Mouse (Mus musculus) heart, embryonic 11.5 days (tissue): ENCODE measurements around the gene Upf1. TPM values are rescaled to one million over a fixed set of nuclear protein-coding genes. Genes with fewer than 3 reads are reported as not detected.
A peak's percentile ranks its signal among the peaks of the same experiment; 100 is the strongest.

Experiments used
- ATAC-seq: fragments of 200-750 bp; cut with Nextera tagmentation; replicated peaks from 2 replicates; pipeline ENCODE4 v1.8.0; 2017; ENCODE audit warnings: moderate library complexity; ENCODE audit not compliant: insufficient number of reproducible peaks, low FRiP score, low TSS enrichment
- H3K27ac ChIP-seq: fragments of 300-500 bp; sonication (generic); 2 replicates; pipeline ENCODE4 v1.5.1; 2014; ENCODE audit warnings: mild to moderate bottlenecking, low read depth, low read length
- H3K27me3 ChIP-seq: fragments of 300-500 bp; sonication (generic); 2 replicates; pipeline ENCODE4 v1.6.1; 2014; ENCODE audit warnings: mild to moderate bottlenecking, low read length, mixed read lengths; ENCODE audit not compliant: control insufficient read depth, insufficient read depth
- H3K36me3 ChIP-seq: fragments of 300-500 bp; sonication (generic); 2 replicates; pipeline ENCODE4 v1.6.1; 2014; ENCODE audit warnings: mild to moderate bottlenecking, low read length, moderate library complexity, mixed read lengths; ENCODE audit not compliant: control insufficient read depth, insufficient read depth
- H3K4me1 ChIP-seq: fragments of 300-500 bp; sonication (generic); 2 replicates; pipeline ENCODE4 v1.6.1; 2014; ENCODE audit warnings: low read length; ENCODE audit not compliant: control insufficient read depth, insufficient read depth
- H3K4me2 ChIP-seq: fragments of 300-500 bp; sonication (generic); 2 replicates; pipeline ENCODE4 v1.6.1; 2014; ENCODE audit warnings: mild to moderate bottlenecking, moderate library complexity
- H3K4me3 ChIP-seq: fragments of 300-500 bp; sonication (generic); 2 replicates; pipeline ENCODE4 v1.5.1; 2014; ENCODE audit warnings: low read depth, low read length
- H3K9ac ChIP-seq: fragments of 300-500 bp; sonication (generic); 2 replicates; pipeline ENCODE4 v1.6.1; 2014; ENCODE audit warnings: mild to moderate bottlenecking, low read depth, low read length, moderate library complexity
- H3K9me3 ChIP-seq: fragments of 300-500 bp; sonication (generic); replicated peaks from 2 replicates; pipeline ENCODE4 v1.6.1; 2016; ENCODE audit warnings: low read length; ENCODE audit not compliant: control insufficient read depth
- WGBS: fragments of 180-500 bp; shearing (Covaris S2); extraction: QIAGEN DNeasy Blood & Tissue Kit; methylation state at CpG from one replicate; pipeline ENCODE4 v1.1.7; 2014; ENCODE audit not compliant: insufficient replicate concordance; 5-methylcytosine and 5-hydroxymethylcytosine counted together
- polyA plus RNA-seq: library from polyadenylated mRNA; unstranded; fragments of >200 nt; fragmentation: Nextera tagmentation; extraction: Ambion mirVana; gene quantifications from 2 replicates; pipeline ENCODE4 v1.2.1, GENCODE M21; 2014

Upf1 gene
- polyA plus RNA-seq, 1 experiment from 2014 or later = 17.2 TPM

DNA sequence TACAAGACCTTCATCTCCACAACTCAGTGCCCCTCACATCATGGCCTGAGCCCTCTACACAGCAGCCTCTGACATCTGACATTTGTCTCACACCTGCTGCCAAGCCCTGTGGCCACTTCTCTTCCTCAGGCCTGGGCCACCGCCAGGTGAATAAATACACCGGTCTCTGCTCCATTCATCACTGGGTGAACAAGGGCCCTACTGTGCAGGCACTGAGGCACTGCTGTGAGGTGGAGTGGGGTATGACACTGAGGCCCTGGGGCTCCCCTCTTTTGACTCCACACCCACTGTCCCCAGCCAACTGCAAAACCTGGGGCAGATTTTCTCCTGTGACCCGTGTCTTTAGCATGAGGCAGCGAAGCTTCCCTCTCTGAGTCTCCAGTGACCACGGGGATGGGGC is 13.5 kb upstream of the Upf1 start:
- no peak overlapping the region for H3K9ac ChIP-seq
- no peak for ATAC-seq
- no peaks in the 10 kb centered on the region for H3K9me3 ChIP-seq
- H3K4me3 ChIP-seq = no peak overlapping the region
- H3K27ac ChIP-seq = no peak overlapping the region
- no peak overlapping the region for H3K4me2 ChIP-seq
- no peaks in the 10 kb centered on the region for H3K36me3 ChIP-seq
- 72% methylated on average over 5 of the region's 5 CpGs for WGBS
- H3K27me3 ChIP-seq = peaks cover 10% of the 10 kb centered on the region
- H3K4me1 ChIP-seq = no peaks in the 10 kb centered on the region

DNA sequence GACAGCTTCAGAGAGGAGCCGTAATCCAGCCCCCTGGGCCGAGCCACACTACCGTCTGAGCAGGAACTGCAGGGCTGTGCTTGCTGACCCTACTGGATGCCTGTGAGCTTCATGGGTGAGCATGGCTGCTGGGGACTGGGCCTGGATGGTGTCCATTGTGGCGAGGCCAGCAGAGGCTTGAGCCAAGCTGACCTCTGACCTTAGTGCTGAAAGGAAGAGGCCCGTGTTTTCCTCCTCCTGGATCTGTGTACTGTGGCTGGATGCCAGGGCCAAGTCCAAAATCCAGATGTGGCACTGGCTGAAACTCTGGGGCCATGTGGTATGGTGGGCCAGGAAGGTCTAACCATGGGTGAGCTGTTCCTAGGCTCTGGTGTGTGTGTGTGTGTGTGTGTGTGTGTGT is 11.0 kb upstream of the Upf1 start:
- no peaks in the 10 kb centered on the region for H3K36me3 ChIP-seq
- no peak overlapping the region for H3K4me3 ChIP-seq
- no peak overlapping the region for H3K27ac ChIP-seq
- ATAC-seq = peak; percentile 33; the same call in 1 of the 2 replicates
- H3K9me3 ChIP-seq = no peaks in the 10 kb centered on the region
- H3K4me2 ChIP-seq = no peak overlapping the region
- H3K9ac ChIP-seq = no peak overlapping the region
- 43% methylated on average over 5 of the region's 5 CpGs for WGBS
- H3K4me1 ChIP-seq = no peaks in the 10 kb centered on the region
- peaks cover 8% of the 10 kb centered on the region; the same call in 1 of the 2 replicates for H3K27me3 ChIP-seq

DNA sequence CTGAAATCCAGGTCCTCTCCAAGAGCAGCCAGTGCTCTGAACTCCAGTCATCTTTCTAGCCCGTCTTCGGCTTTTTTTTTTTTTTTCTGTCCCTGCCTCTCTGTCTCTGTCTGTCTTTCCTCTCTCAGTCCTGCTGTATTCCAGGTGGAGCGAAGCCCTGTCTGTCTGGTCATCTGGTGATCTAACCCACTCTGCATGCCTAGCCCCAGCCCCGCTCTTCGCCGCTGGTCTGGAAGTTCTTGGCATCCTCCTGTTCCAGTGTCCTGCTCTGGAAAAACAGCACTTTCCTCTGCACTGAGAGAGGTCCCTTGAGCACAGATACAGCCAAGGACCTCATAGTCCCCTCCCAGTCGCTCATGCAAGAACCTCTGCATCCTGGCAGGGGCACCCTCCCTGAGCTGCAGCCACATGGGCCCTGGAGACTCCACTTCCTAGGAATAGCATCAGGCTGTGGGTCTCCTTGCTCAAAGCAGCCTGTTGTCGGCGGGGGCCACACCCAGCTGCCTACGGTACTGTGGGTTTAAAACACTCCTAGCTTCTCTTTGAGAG is 8.5 kb upstream of the Upf1 start:
- Histone ChIP-seq H3K4me3 (no peak overlapping the region), H3K9ac (no peak overlapping the region), H3K36me3 (no peaks in the 10 kb centered on the region), H3K9me3 (no peaks in the 10 kb centered on the region), H3K27me3 (peaks cover 9% of the 10 kb centered on the region; the same call in 1 of the 2 replicates), H3K4me2 (no peak overlapping the region), H3K4me1 (no peaks in the 10 kb centered on the region), H3K27ac (no peak overlapping the region)
- ATAC-seq = no peak
- WGBS = 66% methylated on average over 10 of the region's 10 CpGs

DNA sequence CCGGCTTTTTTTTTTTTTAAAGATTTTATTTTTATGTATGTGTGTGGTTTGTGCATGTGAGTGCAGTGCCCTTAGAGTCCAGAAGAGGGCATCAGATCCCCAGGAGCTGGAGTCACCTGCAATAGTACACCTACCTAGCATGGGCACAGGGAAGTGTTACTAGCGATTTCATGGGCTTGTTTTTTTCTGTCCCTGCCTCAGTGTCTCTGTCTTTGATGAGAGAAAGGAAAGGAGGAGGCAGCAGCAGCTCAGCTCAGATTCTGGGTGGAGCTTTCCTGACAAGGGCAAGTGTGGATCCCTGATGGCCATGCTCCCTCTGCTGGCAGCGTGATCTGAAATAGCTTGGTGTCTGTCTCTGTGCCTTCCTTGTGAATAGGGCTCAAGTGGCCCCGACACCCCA is 7.7 kb upstream of the Upf1 start:
- Histone ChIP-seq H3K4me3 (no peak overlapping the region), H3K9me3 (no peaks in the 10 kb centered on the region), H3K4me2 (no peak overlapping the region), H3K9ac (no peak overlapping the region), H3K27ac (no peak overlapping the region), H3K27me3 (peaks cover 8% of the 10 kb centered on the region; the same call in 1 of the 2 replicates), H3K4me1 (no peaks in the 10 kb centered on the region), H3K36me3 (no peaks in the 10 kb centered on the region)
- 44% methylated on average over 4 of the region's 4 CpGs for WGBS
- no peak for ATAC-seq

DNA sequence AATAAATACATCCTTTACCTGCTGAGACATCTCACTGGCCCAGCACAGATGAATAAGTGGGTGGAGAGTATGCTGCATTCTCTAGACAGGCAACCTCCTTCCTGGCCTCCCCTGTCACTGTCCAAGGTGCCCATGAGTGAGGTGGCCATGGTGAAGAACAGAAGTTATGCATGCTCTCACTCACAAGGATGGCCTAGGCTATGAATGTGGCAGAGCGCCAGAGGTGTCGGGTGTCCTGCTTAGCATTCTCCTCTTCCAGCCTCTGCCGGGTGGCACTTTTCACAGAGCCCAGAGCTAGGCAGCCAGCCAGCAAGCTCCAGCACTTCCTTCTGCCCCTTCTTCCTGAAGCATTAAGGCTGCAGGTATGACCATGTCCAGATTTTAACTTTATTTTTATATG is 6.3 kb upstream of the Upf1 start:
- no peak overlapping the region for H3K4me3 ChIP-seq
- no peak overlapping the region for H3K4me2 ChIP-seq
- 25% methylated on average over 3 of the region's 3 CpGs for WGBS
- ATAC-seq = no peak
- no peaks in the 10 kb centered on the region for H3K36me3 ChIP-seq
- no peaks in the 10 kb centered on the region for H3K9me3 ChIP-seq
- H3K9ac ChIP-seq = no peak overlapping the region
- H3K27ac ChIP-seq = no peak overlapping the region
- no peaks in the 10 kb centered on the region for H3K4me1 ChIP-seq
- H3K27me3 ChIP-seq = peaks cover 8% of the 10 kb centered on the region; the same call in 1 of the 2 replicates

DNA sequence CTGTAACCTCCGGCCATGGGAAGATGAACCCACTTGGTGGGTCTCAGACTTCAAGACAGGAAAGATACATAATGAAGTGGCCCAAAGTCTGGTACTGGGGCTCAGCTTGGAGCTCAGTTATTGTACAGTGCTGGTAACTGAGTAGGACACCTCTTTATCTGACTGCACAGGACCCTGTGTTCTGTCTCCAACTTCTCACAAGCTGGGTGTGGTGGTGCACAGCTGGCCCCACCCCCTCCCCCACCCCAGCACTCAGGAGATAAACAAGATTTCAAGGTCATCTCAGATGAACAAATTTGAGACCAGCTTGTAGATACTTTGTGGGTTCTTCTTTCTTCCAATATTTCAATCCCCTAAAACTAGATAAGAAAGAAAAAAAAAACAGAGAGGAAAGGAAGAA is 3.0 kb upstream of the Upf1 start:
- ATAC-seq = no peak

DNA sequence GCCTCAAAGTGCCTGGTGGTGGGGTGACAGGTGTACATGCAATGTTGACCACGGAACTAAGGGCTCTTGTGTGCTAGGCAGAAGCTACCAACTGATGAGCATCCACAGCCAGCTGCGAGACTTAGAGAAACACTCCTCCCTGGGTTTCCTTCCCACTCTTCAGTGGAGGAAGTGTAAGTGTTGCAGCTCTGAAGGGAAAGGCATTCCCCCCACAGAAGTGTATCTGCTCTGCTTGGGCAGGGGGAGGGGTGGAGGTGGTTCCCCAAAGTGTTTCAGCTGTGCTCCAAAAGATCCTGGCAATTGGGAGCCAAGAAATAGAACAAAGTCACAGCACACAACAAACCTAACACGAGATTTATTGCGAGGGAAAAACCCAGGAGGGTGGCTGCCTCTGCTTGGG is 926 bp upstream of the Upf1 start:
- WGBS = 61% methylated on average over 4 of the region's 4 CpGs
- peak overlapping the region; percentile 69 for H3K27ac ChIP-seq
- no peak for ATAC-seq
- H3K36me3 ChIP-seq = peaks cover under 1% of the 10 kb centered on the region; the same call in 1 of the 2 replicates
- H3K4me3 ChIP-seq = peak overlapping the region; percentile 94; the same call in 1 of the 2 replicates
- no peaks in the 10 kb centered on the region for H3K9me3 ChIP-seq
- H3K4me1 ChIP-seq = peaks cover 31% of the 10 kb centered on the region
- H3K9ac ChIP-seq = peak overlapping the region; percentile 98
- H3K27me3 ChIP-seq = peaks cover 4% of the 10 kb centered on the region; the same call in 1 of the 2 replicates
- peak overlapping the region; percentile 98 for H3K4me2 ChIP-seq

More for the DNA sequence above, 3.0 kb upstream of the Upf1 start:
- no peak overlapping the region for H3K4me3 ChIP-seq
- 74% methylated on average over 1 of the region's 1 CpGs for WGBS
- H3K36me3 ChIP-seq = no peaks in the 10 kb centered on the region
- H3K27me3 ChIP-seq = peaks cover 4% of the 10 kb centered on the region; the same call in 1 of the 2 replicates
- H3K4me1 ChIP-seq = peaks cover 18% of the 10 kb centered on the region
- H3K4me2 ChIP-seq = peak overlapping the region; percentile 14
- H3K9ac ChIP-seq = no peak overlapping the region
- H3K9me3 ChIP-seq = no peaks in the 10 kb centered on the region
- peak overlapping the region; percentile 78 for H3K27ac ChIP-seq

DNA sequence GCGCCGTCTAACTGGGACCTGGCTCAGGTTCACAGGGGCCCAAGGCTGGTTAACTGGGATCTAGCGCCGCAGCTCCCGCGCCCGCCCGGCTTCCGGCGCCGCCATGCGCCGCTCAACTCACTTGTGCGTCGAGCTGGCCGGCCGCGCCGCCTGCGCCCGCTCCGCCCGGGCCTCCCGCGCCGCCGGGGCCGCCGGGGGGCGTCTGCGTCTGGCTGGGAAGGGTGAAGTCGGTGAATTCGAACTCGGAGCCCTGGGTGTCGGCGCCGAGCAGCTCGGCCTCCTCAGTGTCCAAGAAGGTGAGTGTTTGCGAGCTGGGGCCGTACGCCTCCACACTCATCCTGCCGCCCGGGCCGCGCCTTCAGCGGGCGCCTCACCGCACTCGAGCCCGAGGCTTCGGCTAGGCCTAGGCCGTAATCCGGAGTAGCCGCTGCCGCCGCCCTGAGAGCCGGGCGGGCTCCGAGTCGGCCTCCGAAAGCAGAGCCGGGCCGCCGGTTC is 374 bp downstream of the Upf1 start:
- Histone ChIP-seq H3K9me3 (no peaks in the 10 kb centered on the region), H3K4me1 (peaks cover 34% of the 10 kb centered on the region)

DNA sequence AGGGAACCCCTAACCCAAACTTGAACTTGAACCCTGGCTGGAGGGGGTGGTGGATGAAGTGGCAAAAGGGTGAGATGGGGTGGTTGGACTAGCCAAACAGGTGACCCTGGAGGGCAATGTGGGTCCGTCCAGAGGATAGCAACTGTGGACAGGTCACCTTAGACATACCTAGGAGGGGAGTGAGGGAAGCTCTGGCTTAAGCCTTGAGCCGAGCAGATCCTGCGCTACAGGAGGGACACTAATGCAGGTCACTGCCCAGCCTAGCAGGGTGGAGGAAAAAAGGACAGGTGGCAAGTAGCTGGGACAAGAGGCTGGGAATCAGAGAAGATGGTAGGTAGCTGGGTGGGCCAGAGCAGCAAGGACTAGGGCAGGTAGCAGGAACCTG is 1.1 kb downstream of the Upf1 start:
- H3K27ac ChIP-seq = peak overlapping the region; percentile 91; the same call in 1 of the 2 replicates
- H3K9me3 ChIP-seq = no peaks in the 10 kb centered on the region
- ATAC-seq = no peak
- WGBS = 18% methylated on average over 3 of the region's 3 CpGs
- no peaks in the 10 kb centered on the region for H3K27me3 ChIP-seq
- peaks cover 34% of the 10 kb centered on the region for H3K4me1 ChIP-seq
- peak overlapping the region; percentile 98 for H3K4me2 ChIP-seq
- peak overlapping the region; percentile 94 for H3K4me3 ChIP-seq
- H3K9ac ChIP-seq = peak overlapping the region; percentile 98
- peaks cover 7% of the 10 kb centered on the region for H3K36me3 ChIP-seq

More for the DNA sequence above, 374 bp downstream of the Upf1 start:
- peaks cover 7% of the 10 kb centered on the region for H3K36me3 ChIP-seq
- peak overlapping the region; percentile 98 for H3K9ac ChIP-seq
- under 1% methylated on average over 62 of the region's 64 CpGs for WGBS
- H3K4me2 ChIP-seq = peak overlapping the region; percentile 98
- H3K4me3 ChIP-seq = peak overlapping the region; percentile 94
- ATAC-seq = peak; percentile 37
- peak overlapping the region; percentile 91 for H3K27ac ChIP-seq
- no peaks in the 10 kb centered on the region for H3K27me3 ChIP-seq
